Mouse (Mus musculus) heart, postnatal 14 days (tissue): ENCODE measurements around the gene Gm28051. TPM values are rescaled to one million over a fixed set of nuclear protein-coding genes. Genes with fewer than 3 reads are reported as not detected.

Source experiments
- microRNA-seq, 2 experiments: library from miRNA; unstranded; fragments of <30 nt; microRNA quantifications; one replicate each; pipeline ENCODE4 v1.2.0; 2021 to 2022
- total RNA-seq, 2 experiments: library from RNA; stranded (reverse); gene quantifications; 2 replicates each; pipeline ENCODE4 v1.2.3; 2021

The Gm28051 gene
- total RNA-seq, 2 experiments from 2014 or later: not detected

Small RNAs within 50 kb of the gene (microRNA-seq; reads per million reads assigned to microRNA genes)
- 0 to 0.36 reads per million in 2 experiments for gene Mir1936

Other genes starting within 250 kb of the Gm28051 start
- under 1 TPM in 1 of 2 experiments, not detected in 1; 0.15 TPM for gene Chga, start 202.8 kb downstream of the Gm28051 start, total RNA-seq
- gene Itpk1, start 52.8 kb downstream of the Gm28051 start, total RNA-seq: 10 to 100 TPM; 10.7 to 13.0 TPM
- gene Moap1, start 14.1 kb downstream of the Gm28051 start, total RNA-seq: 1 to 10 TPM; 6.3 to 6.6 TPM
- gene Tmem251, start 14.0 kb downstream of the Gm28051 start, total RNA-seq: 1 to 10 TPM; 3.9 to 5.4 TPM
- gene Gon7, start within 50 bp of the Gm28051 start, total RNA-seq: 10 to 100 TPM in 1 of 2 experiments, 1 to 10 TPM in 1; 9.3 to 10.6 TPM
- 10 to 100 TPM; 26.4 to 30.0 TPM for gene Ubr7, start 202 bp upstream of the Gm28051 start, total RNA-seq
- 1 to 10 TPM; 4.6 to 5.6 TPM for gene Gm20604, start 907 bp upstream of the Gm28051 start, total RNA-seq
- 10 to 100 TPM; 29.7 to 30.8 TPM for gene Btbd7, start 120.7 kb upstream of the Gm28051 start, total RNA-seq
- gene Cox8c, start 141.6 kb upstream of the Gm28051 start, total RNA-seq: not detected
- under 1 TPM; 0.05 to 0.12 TPM for gene Unc79, start 191.1 kb upstream of the Gm28051 start, total RNA-seq